Mouse (Mus musculus) lung, postnatal 0 days (tissue): ENCODE measurements around the gene Bud23.
A peak's percentile ranks its signal among the peaks of the same experiment; 100 is the strongest.

Experiments used
- CTCF ChIP-seq: IDR thresholded peaks from 2 replicates; pipeline ENCODE4 v1.5.1; 2016; ENCODE audit warnings: antibody characterized with exemption, mild to moderate bottlenecking
- EP300 ChIP-seq: IDR thresholded peaks from 2 replicates; pipeline ENCODE4 v1.6.1; 2016; ENCODE audit warnings: antibody characterized with exemption, mild to moderate bottlenecking, control low read depth

DNA sequence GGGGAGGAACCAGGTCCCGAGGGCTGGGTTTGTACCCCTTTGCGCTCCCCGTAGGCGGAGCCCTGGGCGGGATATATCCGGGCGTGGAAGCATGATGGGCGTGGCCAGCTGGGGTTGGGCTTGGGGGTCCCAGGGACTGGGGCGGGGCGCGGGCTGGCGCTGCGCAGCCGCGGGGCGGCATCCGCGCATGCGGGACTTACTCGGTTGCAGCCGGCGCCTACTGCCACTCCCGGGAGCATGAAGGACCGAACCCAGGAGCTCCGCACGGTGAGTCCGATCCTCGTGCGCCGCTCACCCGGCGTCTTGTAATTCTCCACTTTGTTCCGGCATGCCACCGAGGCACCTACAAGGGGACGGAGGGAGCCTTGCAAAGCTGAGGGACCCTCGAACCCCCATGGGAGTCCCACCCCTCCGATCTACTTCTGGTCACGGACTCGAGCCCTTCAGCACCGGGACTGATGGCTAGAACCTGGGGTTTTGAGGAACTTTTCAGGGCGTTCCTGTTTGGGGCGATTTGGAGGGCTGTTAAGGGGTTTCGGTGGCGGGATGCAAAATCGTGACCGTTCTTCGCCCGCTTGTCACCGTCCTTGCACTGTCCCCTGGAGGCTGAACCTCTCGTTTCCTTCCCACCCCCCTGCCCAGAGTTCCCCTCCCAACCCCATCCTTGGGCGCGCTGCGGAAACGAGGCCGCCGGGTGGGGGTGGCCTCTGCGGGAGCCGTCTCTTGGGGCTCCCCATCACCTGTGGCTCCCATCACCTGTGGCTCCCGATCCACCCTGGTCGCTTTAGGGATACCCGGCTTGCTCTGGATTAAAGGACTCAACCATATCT is 41.2 kb downstream of the Bud23 start, which contains the start of gene Stx1a:
- TF ChIP-seq EP300, result no peak
- TF ChIP-seq CTCF, result peak; percentile 15; the same call in 1 of the 2 replicates
